Mouse (Mus musculus) layer of hippocampus, adult 2 months (tissue): ENCODE measurements around the gene Gapdhs. TPM values are rescaled to one million over a fixed set of nuclear protein-coding genes. Genes with fewer than 3 reads are reported as not detected.

Experiments used
- DNase-seq, 2 experiments: peaks; one replicate each; pipeline ENCODE4 v3.0.0; 2022; ENCODE audit warnings: low spot score in 2 of 2
- H3K27ac ChIP-seq: fragments of 200-600 bp; 2 replicates; pipeline ENCODE4 v1.8.1; 2022
- H3K4me3 ChIP-seq: fragments of 200-600 bp; 2 replicates; pipeline ENCODE4 v1.8.1; 2022; ENCODE audit warnings: mild to moderate bottlenecking
- CTCF ChIP-seq: fragments of 200-600 bp; conservative IDR thresholded peaks from 2 replicates; pipeline ENCODE4 v1.8.1; 2022; ENCODE audit warnings: antibody characterized with exemption, mild to moderate bottlenecking, moderate library complexity
- total RNA-seq, 2 experiments: library from RNA; stranded (reverse); gene quantifications; 2 replicates each; pipeline ENCODE4 v1.2.3; 2021

Gene Gapdhs
- total RNA-seq, 2 experiments from 2014 or later = not detected

GRCm38 (mm10) chr7:30729396-30730063 lies 14.0 kb downstream of the Gapdhs start, which contains the start of gene Tmem147:
Gene Tmem147, minus strand, starts transcription at chr7:30729540.
- TF ChIP-seq CTCF = peak; percentile 60
- Histone ChIP-seq H3K27ac (peak within 1 kb of the TSS; percentile 92), H3K4me3 (peak within 1 kb of the TSS; percentile 87)
- peak; percentile 94 to 97 for DNase-seq

GRCm38 (mm10) chr7:30728739-30729395 lies 14.6 kb downstream of the Gapdhs start:
- peak overlapping the region; percentile 92 for H3K27ac ChIP-seq
- DNase-seq = no peak
- H3K4me3 ChIP-seq = peak overlapping the region; percentile 87
- TF ChIP-seq CTCF = peak; percentile 17; the same call in 1 of the 2 replicates

GRCm38 (mm10) chr7:30728214-30728613 lies 15.3 kb downstream of the Gapdhs start:
- no peak for TF ChIP-seq CTCF
- no peak for DNase-seq
- H3K4me3 ChIP-seq = peak overlapping the region; percentile 87
- H3K27ac ChIP-seq = no peak overlapping the region

GRCm38 (mm10) chr7:30723274-30723953 lies 20.1 kb downstream of the Gapdhs start:
- no peak overlapping the region for H3K27ac ChIP-seq
- no peak for DNase-seq
- no peak for TF ChIP-seq CTCF
- no peak overlapping the region for H3K4me3 ChIP-seq

GRCm38 (mm10) chr7:30721286-30721685 lies 22.2 kb downstream of the Gapdhs start:
- DNase-seq = no peak

GRCm38 (mm10) chr7:30719669-30720068 lies 23.8 kb downstream of the Gapdhs start:
- H3K27ac ChIP-seq = no peak overlapping the region
- no peak for TF ChIP-seq CTCF
- DNase-seq = no peak
- no peak overlapping the region for H3K4me3 ChIP-seq

More at GRCm38 (mm10) chr7:30721286-30721685, 22.2 kb downstream of the Gapdhs start:
- H3K4me3 ChIP-seq = no peak overlapping the region
- TF ChIP-seq CTCF = no peak
- no peak overlapping the region for H3K27ac ChIP-seq

- H3K27ac ChIP-seq = no peak overlapping the region
- no peak for TF ChIP-seq CTCF
- peak overlapping the region; percentile 34 for H3K4me3 ChIP-seq
- no peak for DNase-seq
Observed at GRCm38 (mm10) chr7:30717716-30718046, 25.8 kb downstream of the Gapdhs start.

GRCm38 (mm10) chr7:30717006-30717715 lies 26.3 kb downstream of the Gapdhs start:
- Histone ChIP-seq H3K27ac (no peak overlapping the region), H3K4me3 (peak overlapping the region; percentile 34)
- peak; percentile 42 to 45 for DNase-seq
- TF ChIP-seq CTCF = no peak

- no peak for DNase-seq
- no peak within 1 kb of the TSS for H3K27ac ChIP-seq
- H3K4me3 ChIP-seq = no peak within 1 kb of the TSS
- TF ChIP-seq CTCF = no peak
Observed at GRCm38 (mm10) chr7:30711942-30712341, 31.5 kb downstream of the Gapdhs start, which contains the start of gene Atp4a. Gene Atp4a, plus strand, starts transcription at chr7:30712209.

- H3K27ac ChIP-seq = no peak overlapping the region
- no peak overlapping the region for H3K4me3 ChIP-seq
- no peak for TF ChIP-seq CTCF
- DNase-seq = no peak
Observed at GRCm38 (mm10) chr7:30707441-30707840, 36.0 kb downstream of the Gapdhs start.

- DNase-seq = no peak
- Histone ChIP-seq H3K27ac (no peak overlapping the region), H3K4me3 (no peak overlapping the region)
- TF ChIP-seq CTCF = no peak
Observed at GRCm38 (mm10) chr7:30706214-30706882, 37.1 kb downstream of the Gapdhs start.

GRCm38 (mm10) chr7:30698589-30698988 lies 44.9 kb downstream of the Gapdhs start, which contains the start of gene 2200002J24Rik:
Gene 2200002J24Rik, plus strand, starts transcription at chr7:30698926.
- Histone ChIP-seq H3K27ac (no peak within 1 kb of the TSS), H3K4me3 (no peak within 1 kb of the TSS)
- no peak for TF ChIP-seq CTCF
- DNase-seq = no peak
